Mouse (Mus musculus) thymus, postnatal 10 days (tissue): ENCODE measurements around the gene Mis18a.
A peak's percentile ranks its signal among the peaks of the same experiment; 100 is the strongest.

Experiments used
- DNase-seq, 2 experiments: peaks; one replicate each; pipeline ENCODE4 v3.0.0; 2021; ENCODE audit warnings: low spot score in 2 of 2

Gene Mis18a

DNA sequence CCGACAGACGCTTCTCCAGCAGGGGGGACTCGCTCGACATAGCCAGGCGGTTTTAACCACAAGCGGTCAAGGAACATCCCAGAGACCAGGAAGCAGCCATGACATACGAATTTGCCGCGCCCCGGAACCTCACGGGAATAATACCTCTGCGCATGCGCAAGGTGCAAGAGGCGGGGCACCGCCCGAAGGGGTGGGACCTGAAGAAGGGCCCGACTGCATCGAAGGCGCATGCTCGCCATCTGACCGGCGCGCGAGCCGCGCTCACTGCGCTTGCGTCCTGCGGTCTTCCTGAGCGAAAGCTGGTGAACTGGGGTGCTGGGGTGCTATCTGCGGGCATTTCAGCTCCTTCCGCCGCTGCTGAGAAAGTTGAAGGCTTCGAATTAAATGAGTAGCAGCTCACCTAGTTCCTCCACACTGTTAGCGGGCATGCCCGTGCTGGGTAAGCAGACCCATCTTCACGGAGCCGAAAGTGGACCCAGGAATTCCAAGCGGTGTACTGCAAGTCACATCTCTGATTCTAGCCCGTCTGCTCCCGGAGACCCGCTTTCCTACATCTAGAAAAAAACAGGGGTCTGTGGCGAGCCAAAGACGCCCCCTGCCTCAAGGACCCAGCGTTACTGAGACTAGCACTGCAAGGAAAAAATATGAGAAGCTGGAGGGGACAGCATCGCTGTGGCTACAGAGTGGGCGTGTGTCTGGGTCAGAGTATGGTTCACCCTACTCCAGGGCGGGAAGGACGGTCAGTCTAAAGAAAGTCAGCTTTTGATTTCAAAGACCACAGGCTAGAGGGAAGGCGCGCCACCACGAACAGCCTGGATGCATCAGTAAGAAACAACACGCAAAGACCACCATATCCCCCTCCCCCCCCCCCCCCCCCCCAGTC lies at the start of gene Mis18a:
Gene Mis18a (minus strand): TSS at position 172 of the 883 bp plus-strand sequence.
- DNase-seq, result peak; percentile 90 to 94

- no peak for DNase-seq
Measured at GRCm38 (mm10) chr16:90775946-90776520, 48.8 kb upstream of the Mis18a start.

DNA sequence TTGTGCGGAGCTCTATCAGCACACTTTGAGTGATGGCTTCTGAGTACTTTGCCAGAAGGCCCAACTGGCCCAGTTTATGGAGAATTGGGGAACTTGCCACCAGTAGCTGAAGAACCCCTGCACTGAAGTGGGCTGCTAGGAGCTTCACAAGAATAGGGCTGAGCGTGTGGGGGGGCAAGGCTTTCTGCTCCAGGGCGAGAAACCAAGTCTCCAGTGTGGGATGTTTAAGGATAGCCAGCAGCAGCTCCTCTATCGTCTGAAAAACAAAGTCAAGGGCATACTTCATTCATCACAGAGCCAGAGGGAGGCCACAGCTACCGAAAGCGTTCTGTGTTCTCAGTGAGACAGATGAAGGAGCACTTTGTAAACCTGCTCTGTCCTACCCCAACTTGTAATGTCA lies 47.4 kb upstream of the Mis18a start:
- DNase-seq, result no peak

- no peak for DNase-seq
Measured at GRCm38 (mm10) chr16:90774216-90774615, 47.0 kb upstream of the Mis18a start.

DNA sequence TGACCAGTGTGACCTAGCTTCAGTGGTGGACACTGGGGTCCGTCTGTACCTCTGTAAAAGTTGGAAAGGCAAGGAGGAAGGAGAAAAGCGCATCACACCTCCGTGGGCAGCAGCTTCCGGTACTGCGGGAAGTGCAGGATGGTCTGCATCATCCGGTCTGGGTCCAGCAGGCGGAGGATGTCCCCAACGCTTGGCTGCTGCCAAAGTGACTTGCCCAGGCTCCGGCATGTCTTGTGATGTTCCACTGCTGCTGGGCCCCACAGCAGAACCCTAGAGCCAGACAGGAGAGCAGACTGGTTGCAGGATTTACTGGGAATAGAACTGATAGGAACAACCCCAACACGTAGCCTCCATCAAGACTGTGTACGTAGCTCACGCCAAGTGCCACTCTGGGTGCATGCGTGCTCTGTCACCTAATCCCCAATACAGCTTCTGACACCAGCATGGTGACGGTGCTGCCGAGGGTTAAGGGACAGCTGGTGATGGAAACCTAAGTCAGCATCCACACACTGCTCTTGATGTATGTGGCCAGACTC lies 39.8 kb upstream of the Mis18a start:
- no peak for DNase-seq

DNA sequence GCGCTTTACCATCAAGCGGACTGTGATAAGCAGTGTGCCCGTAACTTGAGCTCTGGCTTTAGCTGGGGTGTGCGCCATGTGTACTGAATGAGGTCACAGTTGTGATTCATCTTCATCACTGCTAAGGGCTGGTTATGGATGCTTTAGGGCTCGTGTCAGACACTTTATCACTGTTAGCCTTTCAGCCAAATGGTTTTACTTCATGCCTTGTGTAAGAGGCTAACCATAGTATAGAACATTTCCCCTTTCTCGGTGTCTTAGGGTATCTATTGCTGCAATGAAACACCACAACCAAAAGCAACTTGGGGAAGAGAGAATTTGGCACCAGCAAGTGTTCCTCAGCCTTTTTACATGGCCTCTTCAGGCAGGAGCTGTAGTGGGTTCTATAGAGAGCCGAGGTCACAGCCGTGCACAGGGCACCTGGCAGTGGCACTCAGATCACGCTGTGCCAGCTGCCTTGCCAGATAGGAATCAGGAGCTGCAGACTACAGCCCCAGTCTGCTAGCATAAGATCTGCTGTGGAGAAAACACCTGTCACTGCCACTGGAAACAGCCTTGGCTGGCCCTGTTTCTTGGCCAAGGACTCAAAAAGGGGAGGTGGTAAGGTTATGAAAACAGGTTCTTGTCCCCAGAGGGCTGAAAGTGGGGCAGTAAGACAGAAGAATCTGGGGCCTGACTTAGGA lies 38.1 kb upstream of the Mis18a start:
- no peak for DNase-seq

DNA sequence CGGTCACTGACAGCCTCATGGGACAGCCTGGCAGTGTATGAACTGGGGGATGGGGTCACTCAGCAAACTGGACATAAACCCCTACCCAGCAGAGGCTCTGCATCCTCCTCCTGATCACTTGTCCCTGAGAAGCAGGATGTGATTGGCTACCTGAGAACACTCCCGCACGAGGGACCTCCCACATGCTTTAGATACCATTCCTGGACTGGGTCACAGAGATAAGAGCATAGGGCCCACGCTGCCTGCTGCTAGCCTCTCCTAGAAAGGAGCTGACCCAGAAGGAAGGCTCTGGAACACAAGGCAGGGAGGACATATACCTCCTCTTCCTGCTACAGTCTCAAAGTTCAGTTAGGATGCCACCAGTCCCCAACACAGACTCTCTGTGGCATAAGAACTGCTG lies 33.3 kb upstream of the Mis18a start:
- no peak for DNase-seq

DNA sequence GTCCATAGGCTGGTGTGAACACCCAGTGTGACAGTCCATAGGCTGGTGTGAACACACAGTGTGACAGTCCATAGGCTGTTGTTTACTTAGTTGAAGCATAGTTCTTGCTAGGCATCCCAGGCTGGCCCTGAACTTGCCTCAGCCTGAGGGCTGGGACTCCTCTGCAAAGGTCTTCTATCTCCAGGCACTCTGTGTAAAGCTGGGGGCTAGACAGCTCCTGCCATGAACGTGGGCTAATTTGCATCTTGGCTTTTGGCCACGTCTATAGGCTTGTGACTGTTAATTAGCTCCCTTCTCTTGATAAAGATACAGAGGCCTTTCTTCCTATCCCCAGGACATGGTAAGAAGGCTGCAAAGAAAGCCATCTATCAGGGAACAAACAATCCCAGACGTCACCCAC lies 32.1 kb upstream of the Mis18a start:
- no peak for DNase-seq

GRCm38 (mm10) chr16:90753386-90753941 lies 26.3 kb upstream of the Mis18a start:
- DNase-seq, result no peak

DNA sequence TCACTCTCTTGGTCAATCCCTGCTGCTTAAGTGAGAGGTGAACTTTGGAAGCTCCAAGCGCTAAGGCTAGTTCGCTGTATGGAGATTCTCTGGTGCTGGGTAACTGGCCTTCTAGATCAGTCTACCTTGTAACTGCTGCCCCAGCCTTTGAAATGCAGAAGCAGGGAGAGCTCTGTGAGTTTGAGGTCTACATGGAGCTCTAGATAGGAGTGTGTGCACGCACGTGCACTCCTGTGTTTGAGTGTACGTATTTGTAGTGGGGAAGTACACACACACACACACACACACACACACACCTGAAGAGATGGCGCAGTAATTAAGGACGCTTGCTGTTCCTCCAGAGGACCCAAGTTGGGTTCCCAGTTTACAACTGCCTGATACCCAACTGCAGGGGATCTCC lies 21.0 kb upstream of the Mis18a start:
- DNase-seq, result no peak

DNA sequence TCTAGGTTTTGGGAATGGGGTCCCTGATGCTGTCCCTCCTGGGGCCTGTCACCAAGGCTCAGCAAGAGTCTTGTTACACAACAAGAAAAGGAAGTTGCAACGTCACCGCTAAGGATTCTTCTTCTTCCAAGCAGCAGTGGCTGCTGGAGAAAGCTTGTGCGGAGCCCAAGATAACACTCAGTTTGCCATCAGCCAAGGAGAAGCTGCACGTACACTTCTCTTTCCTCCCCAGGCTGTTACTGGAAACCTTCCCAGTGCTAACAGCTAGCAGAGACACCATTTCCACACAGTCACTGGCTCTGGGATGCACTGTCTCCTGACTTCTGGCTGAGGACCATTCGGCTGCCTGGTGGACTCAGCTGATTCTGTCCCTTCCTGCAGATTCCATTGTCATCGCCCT lies 19.9 kb upstream of the Mis18a start:
- no peak for DNase-seq

DNA sequence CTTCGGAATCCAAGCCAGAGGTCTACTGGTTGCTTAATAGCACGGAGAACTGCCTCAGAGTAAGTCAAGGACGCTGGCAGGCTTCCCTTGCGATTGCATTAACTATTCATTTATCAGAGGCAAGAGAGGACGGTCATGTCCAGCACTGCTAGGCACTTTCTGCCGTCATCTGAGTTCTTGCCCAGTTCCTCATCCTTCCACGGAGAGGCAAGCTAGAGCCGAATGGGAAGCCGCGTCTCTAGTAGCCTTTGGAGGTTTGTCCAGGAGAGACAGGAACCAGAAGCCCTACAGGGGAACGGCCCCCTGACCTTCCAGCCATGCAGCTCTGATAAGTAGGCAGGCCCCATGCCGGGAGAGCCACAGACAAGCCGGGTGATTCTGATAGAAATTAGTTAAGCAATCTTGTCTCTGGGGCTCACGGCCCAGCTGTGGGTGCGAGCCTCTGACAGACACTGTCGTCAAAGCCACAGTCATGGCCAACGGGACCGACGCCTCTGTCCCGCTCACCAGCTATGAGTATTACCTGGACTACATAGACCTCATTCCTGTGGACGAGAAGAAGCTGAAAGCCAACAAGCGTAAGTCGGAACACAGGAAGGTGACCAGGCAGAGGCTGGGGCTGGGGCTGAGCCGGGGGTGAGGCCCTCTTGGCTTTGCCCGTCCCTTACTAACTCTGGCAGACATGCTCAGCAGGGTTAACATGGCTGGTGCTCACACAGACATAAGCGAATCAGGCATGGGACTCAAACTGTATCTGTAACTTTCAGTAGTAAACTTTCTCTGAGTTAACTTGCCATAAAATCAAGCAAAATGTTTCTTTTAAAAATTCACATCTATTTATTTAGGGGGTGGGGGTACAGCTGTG lies 11.1 kb upstream of the Mis18a start, which contains the start of gene Mrap:
Gene Mrap (plus strand): TSS at position 116 of the 865 bp plus-strand sequence.
- no peak for DNase-seq

DNA sequence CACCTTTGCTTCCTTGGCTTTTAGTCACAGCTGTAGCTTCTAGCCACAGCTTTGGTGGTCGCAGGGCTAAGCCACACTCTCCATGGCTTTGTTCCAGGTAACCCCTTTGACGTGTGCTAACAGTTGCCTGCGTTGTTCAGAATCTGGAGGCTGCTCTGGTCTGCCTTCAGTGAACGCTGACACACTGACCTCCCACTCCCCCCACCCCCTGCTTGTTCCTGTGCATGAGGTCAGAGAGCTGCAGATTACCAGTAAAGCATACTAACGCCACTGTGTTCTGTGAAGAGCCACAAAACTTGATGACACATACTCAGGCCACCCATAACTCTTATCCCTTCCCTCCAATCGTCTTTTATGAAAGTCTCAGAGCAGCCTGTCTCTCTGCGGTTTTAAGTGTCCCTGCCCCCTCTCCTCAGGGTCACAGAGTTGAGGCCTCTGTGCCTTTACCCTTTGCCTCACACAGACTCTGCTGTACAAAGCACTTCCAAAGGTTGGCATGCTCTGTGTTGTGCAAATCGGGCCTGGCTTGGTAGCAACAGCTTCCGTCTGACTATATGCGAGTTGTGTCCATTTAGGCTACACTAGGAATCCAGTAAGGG lies 9.6 kb upstream of the Mis18a start:
- no peak for DNase-seq

GRCm38 (mm10) chr16:90735611-90736010 lies 8.4 kb upstream of the Mis18a start:
- DNase-seq, result no peak

GRCm38 (mm10) chr16:90726600-90727227 lies 490 bp downstream of the Mis18a start:
- DNase-seq, result no peak

- no peak for DNase-seq
Measured at GRCm38 (mm10) chr16:90724051-90724450, 3.2 kb downstream of the Mis18a start.

- no peak for DNase-seq
Measured at GRCm38 (mm10) chr16:90710313-90710712, 16.9 kb downstream of the Mis18a start.

GRCm38 (mm10) chr16:90709711-90710289 lies 17.4 kb downstream of the Mis18a start:
- no peak for DNase-seq

DNA sequence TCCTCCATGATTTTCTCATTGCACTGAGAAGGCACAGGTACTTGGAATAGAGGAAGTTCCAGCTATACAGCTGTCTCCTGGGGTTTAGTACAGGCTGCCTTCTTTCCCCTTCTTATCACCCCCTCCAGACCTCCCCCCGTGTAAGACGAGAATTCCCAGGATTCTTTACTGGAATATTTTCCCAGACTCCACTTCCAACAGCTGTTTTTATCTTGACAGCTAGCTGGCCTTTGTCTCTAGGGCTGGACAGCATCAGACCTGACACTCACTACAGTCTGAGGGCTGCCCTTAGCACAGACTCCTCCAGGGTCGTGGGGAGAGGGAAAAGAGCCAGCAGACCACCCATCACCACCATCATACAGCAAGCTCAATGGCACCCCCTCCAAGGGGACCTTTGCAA lies 20.9 kb downstream of the Mis18a start:
- no peak for DNase-seq
